Mouse (Mus musculus) urinary bladder, adult 18-20 months (tissue): Measurements from ENCODE around the gene Npm3.

ENCODE experiments used
- DNase-seq, 2 experiments: peaks; one replicate each; pipeline ENCODE4 v3.0.0; 2022; ENCODE audit warnings: low spot score in 2 of 2, mixed read lengths in 2 of 2

Npm3 gene

DNA sequence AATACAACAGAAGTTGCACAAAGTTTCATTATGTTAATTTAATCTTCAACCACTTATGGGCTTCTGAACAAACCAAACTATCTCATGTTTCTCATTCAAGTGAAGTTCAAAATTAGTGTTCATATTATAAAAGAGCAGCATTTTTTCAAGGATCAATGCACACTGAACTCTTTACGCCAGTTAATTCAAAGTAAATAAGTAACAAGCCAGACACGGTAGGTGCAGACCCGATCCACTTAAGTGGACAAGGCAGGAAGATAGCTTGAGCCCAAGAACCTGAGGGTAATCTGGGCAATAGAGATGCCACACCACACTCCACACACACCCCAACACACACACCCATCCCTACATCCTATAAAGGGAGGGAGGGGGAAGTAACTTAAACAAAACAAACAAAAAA, 4.2 kb upstream of the Npm3 start:
- no peak for DNase-seq

DNA sequence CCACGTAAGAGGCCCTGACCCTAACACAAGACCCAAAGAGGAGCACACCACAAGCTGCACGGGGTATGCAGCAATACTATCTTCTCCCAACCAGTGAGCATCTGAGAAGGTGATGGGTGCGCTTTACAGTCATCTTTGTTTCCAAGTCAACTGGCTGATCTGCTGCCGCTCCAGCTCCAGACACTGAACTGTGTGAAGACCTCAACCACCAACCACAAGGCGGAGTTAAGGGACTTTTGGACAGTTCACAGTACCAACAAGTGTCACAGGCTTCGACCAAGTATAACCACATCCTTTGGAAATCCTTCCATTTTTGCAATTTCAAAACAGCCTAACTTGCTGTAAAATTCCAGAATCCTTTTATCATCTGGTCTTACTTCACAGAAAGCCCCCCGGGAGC, 2.5 kb upstream of the Npm3 start:
- no peak for DNase-seq

DNA sequence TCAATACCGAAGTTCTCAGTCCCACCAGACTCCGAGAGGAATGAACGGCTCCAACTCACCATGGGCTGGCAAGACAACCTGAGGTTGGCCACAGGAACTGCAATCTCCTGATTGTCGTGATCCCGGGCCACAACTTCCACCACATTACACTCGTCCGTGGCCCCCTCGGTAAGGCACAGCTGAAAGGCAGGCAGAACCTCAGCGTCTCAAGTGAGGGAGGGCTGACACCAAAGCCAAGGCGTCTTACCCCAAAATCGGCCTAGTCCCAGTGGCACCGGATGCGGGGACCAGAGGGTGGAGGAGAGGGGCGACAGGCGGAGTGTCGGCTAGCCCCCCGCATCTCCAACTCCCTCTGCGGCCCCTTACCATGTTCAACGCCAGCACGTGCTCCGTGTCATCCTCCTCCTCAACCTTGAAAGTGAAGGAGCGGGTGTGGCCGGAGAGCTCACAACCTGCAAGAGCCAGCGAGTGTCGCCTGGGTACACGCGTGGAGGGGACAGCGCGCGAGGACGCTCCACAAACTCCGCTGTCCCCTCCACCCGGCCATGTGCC, 624 bp downstream of the Npm3 start:
- DNase-seq: no peak

- no peak for DNase-seq
Measured at GRCm38 (mm10) chr19:45748206-45748605, 1.2 kb downstream of the Npm3 start.

DNA sequence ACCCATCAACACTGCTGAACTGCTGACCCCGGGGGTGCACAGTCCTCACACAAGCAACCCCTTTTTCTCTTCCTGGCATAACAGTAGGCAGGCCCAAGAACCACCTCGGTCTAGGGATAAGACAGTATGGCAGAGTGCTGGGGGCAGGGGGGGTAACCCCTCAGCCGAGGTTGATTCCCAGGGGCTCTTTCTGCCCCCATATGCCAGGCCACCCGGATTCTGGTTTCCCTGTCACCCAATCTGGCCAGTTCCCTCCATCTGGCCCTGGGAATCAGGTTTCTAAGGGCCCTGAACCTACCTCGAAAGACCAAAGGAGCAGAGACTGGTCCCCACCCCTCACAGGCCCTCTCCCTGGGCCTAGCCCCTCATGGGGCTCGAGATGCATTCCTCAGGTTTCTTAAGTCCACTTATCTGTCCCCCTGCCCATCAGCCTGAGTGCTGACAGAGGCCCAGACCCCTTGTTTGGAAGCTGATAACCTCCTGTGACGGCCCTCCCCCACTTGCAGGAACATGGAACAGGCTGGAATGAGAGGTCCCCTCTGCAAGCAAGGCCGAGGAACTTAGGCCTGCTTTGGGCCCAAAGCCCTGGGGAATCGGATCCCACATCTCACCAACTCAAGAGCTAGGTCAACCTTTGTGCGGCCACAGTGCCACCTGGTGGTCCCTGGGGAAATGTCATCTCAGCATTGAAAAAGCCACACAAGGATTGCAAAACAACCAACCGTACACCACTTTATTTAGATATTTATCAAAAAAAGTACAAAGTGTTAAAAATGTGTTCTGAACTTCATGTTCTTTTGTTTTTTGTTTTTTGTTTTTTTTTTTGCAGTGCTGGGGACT, 2.1 kb downstream of the Npm3 start:
- DNase-seq: peak; percentile 70 to 84

DNA sequence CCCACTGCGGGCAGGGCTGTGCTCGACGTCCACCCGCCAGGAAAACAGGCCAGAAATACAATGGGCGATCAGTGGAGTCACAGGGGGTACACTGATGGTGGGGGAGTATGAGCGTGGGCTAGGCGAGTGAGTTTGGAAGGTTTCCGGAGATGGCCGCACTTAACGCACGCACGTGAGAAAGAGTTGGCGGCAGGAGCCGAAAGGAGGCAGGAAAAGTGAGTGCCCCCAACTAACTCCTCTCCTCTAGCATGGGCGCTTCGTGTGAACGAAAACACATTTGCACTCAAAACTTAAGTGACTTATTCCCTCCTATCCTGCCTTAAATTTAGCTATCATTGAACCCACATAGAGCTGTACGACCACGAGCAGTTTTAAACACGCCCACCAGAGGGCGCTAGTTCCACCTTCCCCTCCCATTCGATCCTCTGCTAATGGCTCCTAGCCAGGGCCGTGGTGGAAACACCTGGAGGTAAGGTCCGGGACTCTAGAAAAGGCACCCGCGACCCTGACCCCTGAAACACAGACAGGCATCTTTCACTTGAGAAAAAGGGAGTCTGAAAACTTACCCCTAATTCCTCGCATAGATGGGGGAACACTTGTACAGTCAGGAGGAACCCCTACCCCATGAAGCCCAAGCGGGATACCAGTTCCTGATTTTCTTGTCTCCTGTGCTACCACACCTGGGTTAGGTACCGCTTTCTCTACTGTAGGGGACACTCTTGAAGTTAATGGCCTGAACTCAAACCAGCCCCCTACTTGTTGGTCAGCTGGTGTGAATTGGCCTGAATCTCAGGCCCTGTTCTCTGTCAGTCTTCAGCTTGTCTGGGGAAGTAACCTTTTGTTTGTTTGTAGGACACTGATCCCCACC, 3.0 kb downstream of the Npm3 start:
- DNase-seq: peak; percentile 57 to 64

DNA sequence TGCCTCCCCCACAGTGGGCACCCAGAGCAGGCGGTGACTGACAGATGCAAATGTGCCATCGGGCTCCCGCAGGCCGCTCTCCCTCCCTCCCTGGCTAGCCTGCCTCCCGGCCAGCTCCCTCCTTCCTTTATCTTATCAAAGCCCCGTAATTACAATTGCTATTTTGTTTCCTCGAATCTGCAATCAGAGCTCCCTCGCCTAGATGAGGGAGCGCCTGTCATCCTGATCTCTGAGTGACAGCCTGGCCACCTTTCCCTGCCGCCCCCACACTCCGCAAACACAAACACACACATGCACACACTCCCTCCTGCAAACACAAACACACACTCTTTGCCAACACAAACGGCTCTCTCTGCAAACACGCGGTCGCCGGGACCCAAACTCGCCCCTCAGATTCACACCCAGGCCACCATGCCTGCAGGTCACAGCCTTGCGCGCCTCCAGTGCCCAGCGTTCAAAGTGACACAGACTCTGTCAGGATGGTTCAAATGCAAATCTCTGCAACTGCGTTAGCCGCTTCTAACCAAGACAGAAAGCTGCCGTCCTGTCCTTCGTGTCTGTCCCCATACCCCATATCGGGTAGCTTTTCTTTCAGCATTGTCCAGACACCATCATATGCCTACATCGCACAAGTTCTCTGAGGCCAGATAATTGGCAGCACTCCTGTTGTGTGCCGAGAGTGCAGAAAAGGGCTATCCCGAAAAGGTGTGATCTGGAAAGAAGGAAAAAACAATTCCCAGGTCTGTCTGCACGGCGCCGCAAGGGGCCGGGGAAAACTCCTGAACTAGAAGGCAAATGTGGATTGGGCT, 3.8 kb downstream of the Npm3 start:
- DNase-seq: no peak

DNA sequence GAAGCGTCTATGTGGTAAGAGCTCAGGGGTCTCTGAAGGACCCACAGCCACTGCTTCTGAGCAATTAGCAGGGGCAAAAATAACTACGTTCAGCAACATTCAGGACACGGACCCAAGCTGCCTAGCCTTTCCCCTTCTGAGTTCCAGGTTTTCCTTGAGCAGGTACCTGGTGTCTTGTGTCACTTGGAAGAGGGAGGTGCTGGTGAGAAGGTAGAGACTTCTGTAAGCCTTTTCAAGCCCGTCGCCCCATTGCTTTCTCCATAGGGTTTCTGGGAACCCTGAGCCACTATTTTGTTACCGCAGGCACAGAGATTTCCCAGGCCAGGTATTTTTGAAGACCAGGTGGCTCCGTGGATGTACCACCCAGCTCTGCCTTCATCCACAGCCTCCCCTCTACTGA, 5.8 kb downstream of the Npm3 start:
- no peak for DNase-seq

DNA sequence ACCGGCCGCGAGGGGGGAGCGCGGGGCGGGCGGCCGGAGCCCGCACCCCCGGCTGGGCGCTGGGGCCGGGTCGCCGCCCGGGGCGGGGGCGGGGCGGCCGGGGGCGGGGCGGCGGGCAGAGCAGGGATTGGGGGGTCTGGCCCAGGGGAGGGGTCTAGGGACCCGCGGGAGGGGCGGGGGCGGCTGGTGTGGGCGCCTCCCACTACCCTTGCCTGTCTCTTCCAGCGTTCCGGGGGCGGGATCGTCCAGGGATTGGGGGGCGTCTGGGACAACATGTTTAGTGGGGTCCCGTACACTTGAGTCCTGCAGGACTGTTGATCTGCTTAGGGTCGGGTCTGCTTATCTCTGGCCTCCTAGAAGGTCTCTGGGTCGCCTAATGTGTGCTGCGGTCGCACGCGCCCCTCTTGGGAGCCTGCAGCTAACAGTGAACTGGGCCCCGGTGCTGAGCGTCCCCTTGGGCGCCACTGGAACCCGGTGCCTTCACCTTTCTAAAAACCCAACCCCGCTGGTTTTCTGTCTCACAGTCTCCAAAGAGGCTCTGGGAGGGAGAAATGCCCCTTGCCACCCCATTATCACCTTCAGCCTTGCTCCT, 6.3 kb downstream of the Npm3 start:
- DNase-seq: no peak

DNA sequence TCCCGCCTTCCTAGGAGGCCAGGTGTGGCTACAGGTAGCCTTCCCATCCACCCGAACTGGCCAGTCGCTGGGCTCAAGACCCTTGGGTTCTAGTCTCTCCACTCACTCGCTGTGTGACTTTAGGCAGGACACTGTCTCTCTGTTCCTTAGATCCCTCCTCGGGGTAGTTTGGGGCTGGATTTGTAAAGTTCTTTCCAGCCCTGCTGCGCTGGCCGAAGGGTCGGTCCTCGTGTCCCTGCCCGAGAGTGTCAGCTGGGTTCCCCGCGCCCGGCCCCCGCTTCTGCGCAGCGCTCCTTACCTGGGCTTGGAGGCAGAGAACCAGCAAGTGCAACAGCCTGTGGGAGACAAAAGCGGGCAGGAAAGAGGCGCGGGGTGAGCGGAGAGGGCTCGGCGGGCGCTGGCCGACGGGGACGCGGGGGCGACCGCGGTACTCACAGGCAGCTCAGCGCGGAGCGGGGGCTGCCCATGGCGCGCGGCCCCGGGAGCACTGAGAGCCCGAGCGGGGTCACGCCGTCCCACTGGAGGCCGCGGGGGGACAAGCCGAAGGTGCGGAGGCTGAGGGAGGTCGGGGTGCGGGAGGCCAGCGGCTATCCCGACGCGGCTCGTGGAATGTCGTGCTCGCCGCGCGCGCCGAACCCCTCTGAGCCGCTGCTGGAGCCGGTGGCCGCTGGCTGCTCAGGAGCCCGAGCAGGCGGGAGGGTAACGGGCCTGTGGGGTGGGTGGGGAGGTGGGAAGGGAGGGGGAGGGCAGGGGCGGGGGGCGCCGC, 7.0 kb downstream of the Npm3 start, which contains the start of gene Fgf8:
Gene Fgf8, minus strand, starts transcription at position 698 of the 766 bp plus-strand sequence.
- DNase-seq: no peak

GRCm38 (mm10) chr19:45741431-45742217, 7.8 kb downstream of the Npm3 start:
- no peak for DNase-seq

DNA sequence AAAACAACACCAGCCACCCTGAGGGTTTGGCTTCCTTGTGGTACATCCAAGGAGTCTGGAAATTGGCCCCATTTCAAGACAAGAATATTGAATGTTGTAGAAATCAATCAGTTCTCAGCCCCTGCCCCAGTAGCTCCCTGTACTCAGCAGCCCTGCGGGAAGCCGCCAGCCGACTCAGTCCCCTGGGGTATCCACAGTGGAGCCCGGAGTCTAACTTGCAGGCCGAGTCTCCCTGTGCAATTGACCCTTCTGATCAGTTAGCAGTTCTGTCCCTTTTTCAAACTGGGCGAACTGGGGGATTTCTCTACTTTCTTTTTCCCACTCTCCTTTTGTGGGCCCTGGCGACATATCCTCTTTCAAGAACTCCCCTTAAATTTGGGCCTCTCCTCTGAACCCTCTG, 8.6 kb downstream of the Npm3 start:
- no peak for DNase-seq

DNA sequence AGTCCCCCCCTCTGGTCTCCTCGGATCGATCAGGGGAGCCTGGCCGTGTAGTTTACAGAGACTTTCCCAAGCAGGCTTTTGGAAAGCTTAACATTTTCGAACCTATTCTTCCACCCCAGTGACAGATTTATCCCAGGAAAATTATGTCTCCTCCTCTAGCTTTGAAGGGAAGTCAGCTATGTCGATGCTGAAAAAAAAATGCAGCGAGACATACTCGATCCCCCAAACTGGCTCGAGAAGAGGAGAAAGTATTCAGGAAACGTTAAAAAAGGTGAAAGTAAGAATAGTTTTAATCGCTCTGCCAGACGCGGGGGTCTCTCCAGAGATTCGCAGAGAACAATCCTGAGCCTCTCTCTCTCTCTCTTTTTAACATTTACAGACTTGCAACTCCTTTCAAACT, 9.2 kb downstream of the Npm3 start:
- DNase-seq: no peak

DNA sequence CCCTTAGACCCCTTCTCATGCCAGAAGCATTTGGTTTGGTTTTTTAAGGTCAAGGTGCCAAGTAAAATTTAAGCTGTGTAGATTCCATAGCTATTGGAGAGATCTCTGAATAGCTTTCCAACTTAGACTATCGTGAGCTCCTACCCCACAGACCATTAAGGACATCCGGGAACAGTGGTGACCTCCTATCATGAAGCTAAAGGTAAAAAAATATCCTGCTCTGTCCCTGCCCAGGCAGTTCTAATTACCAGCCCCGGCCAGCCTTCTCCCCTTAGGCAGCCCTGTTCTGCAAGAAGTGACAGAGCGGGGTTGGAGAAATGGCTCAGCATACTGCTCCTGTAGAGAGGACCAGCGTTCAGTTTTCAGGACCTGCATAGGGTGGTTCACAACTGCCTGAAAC, 10.9 kb downstream of the Npm3 start:
- no peak for DNase-seq

DNA sequence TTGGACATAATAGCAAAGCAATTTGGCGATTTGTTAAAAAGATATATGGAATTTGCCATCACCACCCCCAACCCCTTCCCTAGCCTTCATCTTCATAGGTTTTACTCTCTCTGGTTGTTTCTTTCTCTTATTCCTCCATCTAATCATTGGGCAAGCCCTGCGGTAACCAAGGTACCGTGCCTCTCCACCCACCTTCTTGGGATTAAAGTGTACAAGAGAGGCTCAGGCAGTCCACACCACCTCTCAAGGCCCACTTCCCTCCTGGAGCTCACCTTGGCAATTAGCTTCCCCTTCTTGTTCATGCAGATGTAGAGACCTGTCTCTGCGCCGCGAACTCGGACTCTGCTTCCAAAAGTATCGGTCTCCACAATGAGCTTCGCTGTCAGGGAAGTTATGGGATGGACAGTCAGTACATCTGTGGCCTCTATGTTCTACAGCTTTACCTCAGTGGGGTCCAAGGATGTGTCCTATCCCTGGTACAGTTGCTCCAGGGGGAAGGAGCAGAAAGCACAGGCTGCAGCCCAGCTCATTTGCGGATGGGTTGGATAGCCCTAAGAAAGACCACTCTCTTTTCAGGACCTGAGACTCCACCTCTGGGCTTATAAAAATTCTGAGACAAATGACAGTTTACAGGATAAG, 11.4 kb downstream of the Npm3 start:
- DNase-seq: no peak

DNA sequence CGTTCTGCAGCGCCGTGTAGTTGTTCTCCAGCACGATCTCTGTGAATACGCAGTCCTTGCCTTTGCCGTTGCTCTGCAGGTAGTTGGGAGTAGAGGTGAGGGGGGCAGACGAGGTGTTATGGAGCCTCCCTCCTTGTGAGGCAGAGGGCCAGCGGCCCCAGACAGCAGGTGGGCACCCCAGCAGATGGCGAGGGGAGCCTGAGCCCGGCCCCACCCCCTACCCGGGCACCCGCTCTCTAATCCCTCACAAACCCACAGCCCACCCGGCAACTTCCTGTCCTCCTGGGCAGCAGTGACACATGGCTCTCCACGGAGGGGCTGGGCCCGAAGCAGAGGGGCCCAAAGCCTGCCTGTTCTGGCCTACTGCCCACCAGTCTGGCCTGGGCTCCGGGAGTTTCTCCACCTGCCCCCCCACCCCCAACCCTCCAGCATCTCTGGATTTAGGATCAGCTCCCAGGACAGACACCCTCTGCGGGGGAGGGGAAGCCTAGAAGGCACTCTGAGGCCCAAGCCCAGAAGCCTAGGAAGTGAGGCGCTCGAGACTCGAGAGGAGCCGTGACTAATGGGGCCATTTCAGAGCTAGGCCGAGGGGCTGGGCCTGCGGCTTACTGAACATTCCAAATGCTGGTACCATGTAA, 12.1 kb downstream of the Npm3 start:
- no peak for DNase-seq

DNA sequence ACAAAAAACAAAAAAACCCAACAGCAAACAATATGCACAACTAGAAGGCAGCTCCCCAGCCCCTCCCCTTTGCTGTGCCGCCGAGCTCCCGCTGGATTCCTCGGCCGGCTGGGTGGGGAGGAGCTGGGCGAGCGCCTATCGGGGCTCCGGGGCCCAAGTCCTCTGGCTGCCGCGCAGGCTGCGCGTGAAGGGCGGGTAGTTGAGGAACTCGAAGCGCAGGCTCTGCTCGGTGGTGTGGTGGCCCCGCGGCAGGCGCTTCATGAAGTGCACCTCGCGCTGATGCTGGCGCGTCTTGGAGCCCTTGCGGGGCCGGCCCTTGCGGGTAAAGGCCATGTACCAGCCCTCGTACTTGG, 12.6 kb downstream of the Npm3 start:
- peak in 1 of 2 experiments; percentile 35 for DNase-seq

DNA sequence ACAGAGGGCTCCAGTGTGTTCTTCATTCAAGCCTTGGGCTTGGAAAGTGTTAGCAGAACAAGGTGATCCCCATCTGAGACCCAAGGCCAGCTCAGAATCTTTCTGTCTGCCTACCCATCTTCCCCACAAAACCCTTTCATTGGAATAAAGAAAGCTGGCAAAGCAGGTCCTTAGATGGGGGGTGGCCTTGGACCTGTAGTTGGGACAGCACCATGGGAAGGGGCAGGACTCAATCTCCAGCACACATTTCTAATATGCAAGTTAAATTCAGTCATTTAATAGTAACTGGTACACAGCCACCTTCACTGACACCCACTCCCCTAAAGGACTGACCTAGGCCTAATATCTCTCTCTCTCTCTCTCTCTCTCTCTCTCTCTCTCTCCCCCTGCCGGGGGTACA, 13.2 kb downstream of the Npm3 start:
- DNase-seq: no peak

- DNase-seq: no peak
Measured at GRCm38 (mm10) chr19:45734762-45735161, 14.6 kb downstream of the Npm3 start.
